Mouse (Mus musculus) gastrocnemius, adult 18-20 months (tissue): ENCODE measurements around the gene Lair1. TPM values are rescaled to one million over a fixed set of nuclear protein-coding genes. Genes with fewer than 3 reads are reported as not detected.
A peak's percentile ranks its signal among the peaks of the same experiment; 100 is the strongest.
"Not testable (repeated sequence)": the region's sequence is repeated elsewhere in the genome, so short reads cannot be mapped to it uniquely, and the experiment has no call there.

ENCODE experiments used
- DNase-seq: peaks from one replicate; pipeline ENCODE4 v3.0.0; 2021; ENCODE audit warnings: low spot score
- long read RNA-seq, 2 experiments: library from polyadenylated mRNA; stranded (forward); transcript quantifications; one replicate each; pipeline ENCODE4 v2.0.0; 2021
- total RNA-seq, 2 experiments: library from RNA; stranded (reverse); gene quantifications; 2 replicates each; pipeline ENCODE4 v1.2.3; 2021

The Lair1 gene
- under 1 TPM in 1 of 2 experiments, not detected in 1; 0.97 TPM for total RNA-seq
- long read RNA-seq, experiment 1: 0 reads
- long read RNA-seq, experiment 2: 0 reads

DNA sequence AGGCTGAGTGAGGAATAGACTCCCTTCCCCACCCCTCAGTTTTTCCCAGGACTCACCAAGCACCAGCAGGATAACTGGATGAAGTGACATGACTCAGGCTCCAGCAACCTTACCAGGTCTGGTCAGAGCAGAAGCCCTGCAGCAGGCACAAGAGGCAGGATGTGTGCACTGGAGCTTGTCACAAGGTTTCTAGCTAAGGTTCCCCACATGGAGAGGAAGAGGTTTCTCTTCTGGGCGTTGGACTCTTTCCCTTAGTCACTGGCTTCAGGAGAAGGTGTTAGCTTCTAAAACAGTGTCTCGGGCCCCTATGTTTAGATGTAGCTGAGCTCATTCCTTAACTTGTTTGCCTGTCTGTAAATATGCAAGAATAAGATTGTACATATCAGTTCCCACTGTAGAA is at the start of gene Lair1:
Lair1 (minus strand) TSS at position 192 of the 400 bp plus-strand sequence.
- DNase-seq: no peak

DNA sequence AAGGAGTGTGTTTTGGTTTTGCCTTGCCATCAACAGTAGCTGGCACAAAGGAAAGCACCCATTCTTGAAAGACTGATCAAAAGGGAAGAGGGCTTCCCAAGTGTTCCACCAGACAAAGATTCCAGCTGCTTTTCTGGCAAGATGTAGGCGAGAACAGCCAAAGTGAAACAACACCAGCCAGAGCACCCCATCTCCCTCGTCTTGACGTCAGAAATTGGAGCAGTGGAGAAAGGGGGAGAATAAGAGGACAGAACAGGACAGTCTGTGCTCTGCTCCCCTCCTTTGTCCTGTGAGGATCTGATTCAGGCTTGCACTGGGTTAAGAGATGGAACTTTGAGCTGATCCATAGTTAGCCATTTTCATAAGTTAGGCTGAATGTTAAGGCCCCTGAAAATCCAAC is 48.8 kb upstream of the Lair1 start:
- DNase-seq: peak; percentile 15

DNA sequence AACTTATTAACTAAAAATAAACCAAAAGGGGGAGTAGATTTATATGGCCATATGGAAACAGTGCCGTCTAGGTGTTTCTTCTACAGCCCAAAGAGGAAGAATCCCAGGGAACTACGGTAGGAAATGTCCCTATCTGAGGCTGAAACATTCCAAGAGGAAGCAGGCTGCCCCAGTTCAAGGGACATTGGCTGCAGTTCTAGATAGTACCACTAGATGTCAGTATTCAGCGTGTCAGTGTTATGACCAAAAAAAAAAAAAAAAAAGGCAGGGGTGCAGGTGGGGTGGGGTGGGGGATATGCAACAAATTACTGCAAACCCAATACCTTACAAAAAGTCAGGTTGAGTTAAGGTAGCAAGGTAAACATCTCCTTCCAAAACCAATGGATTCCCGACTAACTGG is 40.4 kb upstream of the Lair1 start:
- DNase-seq: peak; percentile 22

DNA sequence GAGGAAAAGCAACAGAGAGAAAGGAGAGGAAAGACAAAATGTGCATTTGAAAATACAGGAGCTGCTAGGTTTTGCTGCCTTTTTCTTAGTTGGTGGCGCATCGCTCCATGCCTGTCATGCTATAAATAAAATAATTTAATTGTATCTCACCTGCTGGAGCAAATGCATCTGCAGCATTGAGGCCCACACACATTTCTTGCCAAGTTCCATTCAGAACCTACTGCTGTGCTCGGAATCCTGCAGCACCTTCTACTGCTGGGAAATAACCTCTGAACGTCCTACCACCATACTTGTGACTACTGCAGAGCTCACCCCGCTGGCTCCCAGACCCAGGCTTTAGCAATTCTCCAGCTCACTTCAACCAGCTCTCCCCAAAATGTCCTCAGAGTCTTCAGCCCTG is 38.1 kb upstream of the Lair1 start:
- no peak for DNase-seq

DNA sequence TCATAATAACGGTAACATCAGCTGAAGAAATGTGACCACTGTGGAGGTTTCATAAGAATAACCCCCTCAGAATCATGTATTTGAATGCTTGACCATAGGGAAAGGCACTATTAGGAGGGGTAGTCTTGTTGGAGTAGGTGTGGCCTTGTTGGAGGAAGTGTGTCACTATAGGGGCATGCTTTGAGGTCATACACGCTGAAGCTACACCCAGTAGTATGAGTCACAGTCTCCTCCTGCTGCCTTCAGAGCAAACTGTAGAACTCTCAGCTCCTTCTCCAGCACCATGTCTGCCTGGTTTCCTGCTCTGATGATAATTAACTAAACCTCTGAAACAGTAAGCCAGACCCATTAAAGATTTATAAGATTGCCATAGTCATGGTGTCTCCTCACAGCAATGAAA is 35.8 kb upstream of the Lair1 start:
- no peak for DNase-seq

DNA sequence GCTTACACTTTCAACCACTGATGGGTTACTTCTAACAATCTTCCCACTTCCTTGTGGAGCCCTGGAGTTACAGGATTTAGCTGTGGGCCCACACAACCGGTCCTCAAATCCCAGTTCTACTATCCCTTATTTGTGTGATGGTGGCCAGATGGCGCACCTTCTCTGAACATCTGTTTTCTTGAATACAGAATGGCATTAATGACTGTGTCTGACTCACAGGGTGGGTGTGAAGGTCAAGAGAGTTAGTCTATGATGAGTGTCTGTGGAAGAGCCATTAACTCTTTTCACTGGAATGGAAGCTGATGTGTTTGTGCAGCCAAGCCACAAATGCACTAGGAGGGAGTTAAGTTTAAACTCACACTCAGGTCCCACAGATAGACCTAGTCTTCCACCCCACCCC is 35.3 kb upstream of the Lair1 start:
- DNase-seq: no peak

DNA sequence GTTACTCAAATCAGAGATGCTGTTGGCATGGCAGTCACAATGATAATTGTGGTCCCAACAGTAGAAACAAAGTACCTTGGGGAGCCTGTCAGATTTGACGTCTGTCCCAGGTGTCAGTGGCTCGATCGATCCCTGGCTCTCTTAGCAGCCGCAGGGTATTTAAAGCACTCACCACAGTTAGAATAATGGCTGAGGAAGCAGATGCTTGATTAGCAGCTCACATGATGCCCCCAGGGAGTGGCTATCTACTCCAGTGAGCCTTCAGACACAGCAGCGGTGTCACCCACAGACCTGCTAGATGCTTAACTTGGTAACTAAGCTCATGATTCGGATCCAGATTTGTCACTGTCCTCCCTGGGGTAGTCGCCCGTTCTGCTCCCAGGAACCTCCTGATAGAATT is 28.2 kb upstream of the Lair1 start:
- no peak for DNase-seq

DNA sequence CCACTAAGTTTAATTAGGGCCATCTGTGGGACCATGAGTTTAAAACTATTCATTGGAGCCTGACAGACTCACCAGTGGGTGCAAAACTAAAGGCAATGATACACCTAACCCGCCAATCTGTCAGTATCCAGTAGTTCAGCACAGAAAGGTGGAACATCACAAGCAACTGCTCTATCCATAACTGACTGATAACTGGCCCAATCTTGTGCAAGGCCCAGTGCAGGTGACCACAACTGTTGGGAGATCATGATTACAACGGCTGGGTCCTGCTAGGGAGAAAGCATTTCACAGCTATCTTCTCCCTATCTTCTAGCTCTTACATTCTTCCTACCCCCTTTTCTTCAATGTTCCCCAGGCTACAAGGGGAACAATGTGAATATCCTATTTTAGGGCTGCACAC is 25.7 kb upstream of the Lair1 start:
- DNase-seq: no peak

DNA sequence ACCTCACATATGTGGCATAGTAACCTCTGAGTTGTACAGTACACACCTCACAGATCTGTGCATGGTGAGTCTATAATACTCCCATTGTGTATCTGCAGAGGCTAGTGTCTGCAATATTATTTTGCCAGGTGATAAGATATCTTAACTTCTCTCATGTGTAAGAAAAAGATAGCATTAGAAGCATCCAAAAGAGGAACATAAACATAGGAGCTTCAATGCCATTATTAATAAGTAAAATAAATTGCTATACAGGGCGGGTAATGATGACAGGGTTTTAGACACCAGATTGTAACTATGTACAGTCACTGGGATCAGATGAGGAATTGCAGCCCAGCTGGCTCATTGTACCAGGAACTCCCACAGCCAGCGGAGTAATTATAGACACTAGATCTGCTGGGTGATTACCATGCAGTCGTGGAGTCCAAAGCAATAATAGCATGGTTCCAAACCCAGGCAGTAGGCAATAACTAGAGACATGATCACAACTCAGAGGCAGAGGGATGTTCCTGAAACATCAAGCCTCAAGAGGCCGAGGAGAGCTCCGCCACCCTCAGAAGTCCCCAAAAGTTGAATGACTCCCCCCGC is 25.0 kb upstream of the Lair1 start:
- no peak for DNase-seq

DNA sequence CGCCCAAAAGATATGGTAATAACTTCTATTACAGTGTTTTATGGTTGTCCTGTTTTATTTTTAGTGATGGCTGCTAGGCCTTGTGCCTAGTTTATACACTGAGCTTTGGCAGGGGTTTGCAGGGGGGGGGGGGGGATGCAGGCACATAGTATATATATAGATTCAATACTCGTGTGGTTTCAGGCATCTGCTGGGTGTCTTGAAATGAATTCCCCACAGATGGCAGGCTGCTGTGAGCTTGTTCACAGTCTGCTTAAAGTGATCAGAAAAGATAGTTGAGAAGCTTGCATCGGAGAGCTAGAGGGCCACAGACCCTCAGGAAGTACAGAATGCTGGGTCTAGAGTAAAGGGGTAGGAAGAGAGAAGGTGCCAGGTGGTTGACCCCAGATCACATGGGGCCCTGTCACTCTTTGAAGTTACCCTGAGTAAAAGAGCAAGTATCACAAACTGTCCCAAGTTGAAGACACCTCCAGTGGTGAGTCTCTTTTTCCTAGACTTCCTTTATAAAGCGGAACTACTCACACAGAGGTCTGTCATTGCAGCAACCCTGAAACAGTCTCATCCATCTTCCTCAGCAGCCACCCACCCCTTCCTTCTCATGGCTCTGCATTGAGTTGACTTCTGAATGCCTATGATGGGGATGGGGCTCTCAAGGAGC is 24.4 kb upstream of the Lair1 start:
- DNase-seq: no peak

DNA sequence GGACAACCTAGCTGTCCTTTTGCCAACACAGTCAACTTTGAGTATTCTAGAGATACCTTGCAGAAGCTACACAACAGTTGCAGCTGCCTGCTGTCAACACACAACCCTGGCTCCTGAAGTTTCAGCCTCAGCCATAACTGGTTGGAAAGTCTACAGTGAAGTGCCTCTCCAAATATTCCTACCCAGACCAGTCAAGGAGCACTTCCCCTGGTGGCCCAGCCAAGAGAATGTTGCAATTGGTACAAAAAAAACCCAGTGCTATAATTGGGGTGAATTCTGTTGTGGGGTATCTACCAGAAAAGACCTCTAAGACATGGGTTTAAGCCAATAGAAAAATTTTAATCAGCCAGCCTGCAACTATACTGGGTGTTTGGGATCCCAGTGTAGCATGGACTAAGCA is 22.6 kb upstream of the Lair1 start:
- DNase-seq: no peak

DNA sequence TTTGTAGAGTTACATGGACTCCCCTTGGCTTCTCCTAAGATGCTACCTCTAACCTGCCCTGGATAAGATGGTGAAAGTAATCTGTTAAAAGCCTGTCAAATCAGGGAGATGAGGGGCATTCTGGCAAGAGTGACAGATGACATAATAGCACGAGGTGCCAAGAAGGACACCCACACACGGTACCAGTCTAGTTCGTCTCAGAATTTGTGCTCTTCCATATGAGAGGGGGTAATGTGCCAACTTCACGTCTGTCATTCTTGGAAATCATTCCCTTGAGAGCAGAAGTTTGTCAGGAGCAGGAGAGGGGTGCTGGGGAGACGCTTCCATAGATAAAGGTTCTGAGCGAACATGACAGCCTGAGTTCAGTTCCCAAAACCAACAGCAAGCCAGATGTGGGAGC is 21.2 kb upstream of the Lair1 start:
- no peak for DNase-seq

DNA sequence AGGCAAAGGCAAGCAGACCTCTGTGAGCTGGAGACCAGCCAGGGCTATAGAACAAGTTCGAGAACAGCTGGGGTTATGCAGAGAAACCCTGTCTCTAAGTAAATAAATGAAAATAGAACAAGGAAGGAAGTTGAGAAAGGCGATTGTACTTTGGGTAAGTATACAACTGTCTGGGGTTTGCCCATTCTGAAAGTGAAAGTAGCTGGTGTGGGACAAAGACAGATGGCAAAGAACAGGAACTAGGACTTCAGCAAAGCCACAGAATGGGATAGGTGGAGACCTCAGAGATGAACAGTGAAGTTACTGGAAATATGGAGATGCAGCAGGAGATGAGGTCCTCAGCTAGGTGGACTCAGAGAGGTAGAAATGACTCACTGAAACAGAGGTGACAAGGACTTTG is 19.8 kb upstream of the Lair1 start:
- no peak for DNase-seq

DNA sequence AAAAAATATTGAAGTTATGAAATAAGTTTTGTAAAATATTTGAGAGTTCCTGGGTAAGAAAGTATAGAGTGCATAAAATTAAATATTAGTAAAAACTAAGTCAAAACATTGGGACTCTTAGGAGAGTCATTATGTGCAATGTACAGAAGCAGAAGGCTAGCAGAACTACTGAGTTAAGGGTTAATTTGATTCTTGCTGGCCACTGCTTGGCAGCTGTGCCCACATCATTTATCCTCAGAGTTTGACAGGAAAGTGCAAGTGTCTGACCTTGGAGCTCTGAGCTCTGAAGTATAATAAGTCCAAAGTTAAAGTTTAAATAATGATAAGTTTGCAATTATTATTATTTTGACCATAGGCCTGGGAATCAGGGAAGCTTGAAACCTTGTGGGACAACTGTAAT is 18.7 kb upstream of the Lair1 start:
- DNase-seq: no peak

DNA sequence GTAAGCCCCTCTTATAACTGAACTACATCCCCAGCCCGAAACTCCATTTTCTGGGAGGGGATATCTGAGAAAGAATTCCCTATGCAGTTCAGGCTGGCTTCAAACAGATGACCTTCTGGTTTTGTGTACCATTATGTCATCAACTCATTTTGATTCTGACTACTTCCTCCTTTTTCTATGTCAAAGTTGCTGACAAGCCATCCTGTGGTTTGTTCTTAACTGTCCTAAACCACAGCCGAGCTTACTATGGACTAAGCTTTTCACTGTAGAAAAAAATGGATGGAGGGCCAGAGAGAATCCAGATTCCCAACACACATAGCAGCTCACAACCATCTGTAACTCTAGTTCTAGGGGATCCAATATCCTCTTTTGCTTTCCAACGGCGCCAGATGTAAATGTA is 17.5 kb upstream of the Lair1 start:
- DNase-seq: no peak

DNA sequence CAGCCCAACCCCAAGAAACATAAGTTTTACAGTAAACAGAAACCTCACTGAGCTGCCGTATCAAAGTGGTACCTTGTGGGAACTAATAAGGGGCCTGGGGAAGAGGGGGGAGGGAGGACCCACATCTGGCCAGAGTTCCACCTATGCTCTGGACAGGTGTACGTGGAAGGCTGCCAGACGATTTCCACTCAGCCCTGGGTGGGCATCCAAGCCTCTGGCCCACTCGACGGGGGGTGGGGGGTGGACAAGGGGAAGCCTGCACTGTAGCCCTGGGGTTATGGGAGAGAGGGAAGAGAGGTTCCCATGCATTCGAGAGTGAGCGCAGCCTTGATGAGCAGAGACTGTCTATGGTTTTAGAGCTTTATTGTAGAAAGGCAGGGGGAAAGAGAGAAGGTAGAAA is 16.5 kb upstream of the Lair1 start:
- no peak for DNase-seq

DNA sequence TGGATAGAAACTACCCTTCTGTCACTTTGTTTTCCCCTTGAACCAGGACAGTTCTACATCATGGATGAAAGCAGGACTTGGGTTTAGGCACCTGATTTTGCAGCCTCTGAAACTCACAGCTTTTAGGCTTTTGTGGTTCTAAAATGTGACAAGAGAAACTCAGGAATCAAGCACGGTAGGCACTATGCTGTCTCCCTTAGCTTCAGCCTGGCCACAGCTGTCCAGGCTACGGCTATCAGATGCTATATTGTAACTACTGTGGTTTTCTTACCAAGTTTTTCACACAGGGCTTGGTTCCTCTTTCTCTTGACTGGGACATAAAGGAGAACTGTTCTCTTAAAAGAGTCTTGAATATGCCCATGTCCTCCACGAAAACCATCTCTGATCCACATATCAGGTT is 10.1 kb upstream of the Lair1 start:
- DNase-seq: no peak

DNA sequence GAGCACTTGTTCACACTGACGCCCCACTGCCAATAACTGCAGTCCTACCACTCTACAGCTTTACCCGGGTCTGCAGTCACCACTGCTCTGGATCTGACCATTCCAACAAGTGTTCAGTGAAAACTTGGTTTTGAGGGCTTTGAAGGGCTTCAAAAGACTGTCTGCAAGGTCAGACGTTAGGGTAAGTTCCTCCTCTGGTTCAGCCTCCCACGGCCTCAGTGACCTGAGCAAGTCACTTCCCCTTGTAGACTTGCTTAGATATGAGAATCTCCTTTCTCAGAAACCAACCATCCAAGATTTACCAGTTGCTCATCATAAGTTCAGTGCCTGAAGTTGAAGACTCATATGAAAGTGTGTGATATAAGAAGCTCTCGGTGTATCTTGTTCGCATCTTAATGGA is 8.1 kb upstream of the Lair1 start:
- DNase-seq: no peak

DNA sequence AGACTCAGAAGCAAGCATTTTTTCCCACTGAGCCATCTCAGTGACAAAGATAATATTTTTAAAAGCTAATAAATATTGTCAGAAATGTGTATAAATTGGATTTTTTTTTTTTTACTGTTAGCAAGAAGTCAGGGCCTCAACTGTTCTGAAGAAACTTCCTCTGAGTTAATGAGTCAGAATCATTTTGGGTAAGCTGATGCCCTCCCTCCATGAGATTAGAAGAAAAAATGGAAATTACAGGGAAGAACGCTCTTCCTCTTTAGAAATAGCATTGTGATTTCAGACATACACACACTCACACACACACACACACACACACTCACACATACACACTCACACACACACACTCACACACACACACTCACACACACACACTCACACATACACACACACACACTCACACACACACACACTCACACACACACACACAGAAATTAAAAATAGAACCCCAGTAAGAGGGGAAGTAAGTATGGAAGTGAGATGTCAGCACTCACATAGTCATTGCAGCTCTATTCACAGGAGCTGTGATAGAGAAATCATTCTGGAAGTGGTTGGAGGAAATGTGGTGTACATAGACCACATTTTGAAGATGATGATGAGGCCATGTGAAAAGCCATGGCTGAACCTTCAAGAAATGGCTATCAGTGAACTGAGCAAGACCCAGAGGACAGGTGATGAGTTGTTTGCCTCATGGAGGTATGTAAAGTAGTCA is 866 bp upstream of the Lair1 start:
- DNase-seq: no peak

DNA sequence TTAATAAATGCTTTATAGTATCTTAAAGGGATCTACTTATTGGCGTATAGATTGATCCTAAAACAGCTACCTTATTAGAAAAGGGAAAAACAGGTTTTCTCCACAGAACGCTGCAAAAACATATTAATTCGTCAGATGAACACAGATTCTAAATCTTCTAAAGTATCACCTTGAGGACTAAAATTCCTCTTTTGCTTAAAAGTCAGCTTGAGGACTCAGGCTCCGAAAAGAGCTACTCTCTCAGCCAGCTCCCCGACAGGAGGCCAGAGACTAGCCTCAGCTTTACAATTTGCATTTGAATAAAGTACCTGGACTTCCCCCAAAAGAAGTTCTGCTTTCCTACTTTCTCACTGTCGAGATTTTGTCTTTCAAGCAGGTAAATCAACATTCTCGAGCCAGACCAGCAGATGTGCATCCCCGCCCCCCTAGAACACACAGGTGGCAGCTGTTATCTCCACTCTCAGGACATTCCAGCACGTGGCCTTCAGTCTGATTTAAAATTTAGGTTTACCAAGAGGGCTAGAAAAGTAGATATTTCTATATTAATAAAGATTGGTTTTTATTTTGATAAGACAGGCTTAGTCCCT is 2.3 kb downstream of the Lair1 start:
- DNase-seq: not testable (repeated sequence)

DNA sequence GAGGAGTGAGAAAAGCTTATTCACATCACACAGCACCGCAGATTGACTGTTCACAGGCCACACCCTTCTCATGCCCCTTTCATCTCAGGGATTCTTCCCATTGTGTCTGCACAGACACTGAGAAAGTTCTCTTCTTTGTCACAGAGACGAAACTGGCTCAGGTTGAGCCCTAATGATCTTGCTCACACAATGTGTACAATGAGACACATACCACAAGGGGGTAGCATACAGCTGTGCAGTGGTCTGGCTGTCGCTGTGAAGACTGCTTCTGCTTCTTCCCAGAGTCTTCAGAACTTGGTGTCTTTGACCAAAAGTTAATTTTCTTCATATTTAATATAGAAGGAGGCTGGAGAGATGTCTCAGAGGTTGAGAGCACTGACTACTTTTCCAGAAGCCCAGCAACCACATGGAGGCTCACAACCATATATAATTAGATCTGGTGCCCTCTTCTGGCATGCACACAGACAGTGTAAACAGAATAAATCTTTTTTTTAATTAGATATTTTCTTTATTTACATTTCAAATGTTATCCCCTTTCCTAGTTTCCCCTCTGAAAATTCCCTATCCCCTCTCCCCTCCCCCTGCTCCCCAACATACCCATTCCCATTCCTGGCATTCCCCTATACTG is 36.1 kb downstream of the Lair1 start:
- DNase-seq: no peak

DNA sequence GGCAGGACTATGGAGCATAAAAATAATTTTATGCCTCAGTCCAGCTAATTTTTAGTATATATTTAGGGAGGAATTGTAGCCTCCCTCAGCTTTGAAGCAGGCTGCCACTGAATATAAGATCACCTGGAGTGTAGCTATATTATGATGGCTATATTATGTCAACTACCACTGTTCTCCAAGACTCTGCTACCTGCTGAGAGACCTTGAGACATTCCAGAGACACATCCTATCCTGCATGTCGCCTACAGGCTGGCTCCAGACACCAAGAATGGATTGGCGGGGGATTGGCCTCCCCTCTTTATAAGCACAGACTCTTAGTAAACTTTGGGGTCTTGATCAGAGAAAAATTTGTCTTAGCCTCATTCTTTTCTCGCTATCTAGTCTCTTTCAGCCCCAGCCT is 58.4 kb downstream of the Lair1 start:
- DNase-seq: not testable (repeated sequence)
